In the genomic region with DNA sequence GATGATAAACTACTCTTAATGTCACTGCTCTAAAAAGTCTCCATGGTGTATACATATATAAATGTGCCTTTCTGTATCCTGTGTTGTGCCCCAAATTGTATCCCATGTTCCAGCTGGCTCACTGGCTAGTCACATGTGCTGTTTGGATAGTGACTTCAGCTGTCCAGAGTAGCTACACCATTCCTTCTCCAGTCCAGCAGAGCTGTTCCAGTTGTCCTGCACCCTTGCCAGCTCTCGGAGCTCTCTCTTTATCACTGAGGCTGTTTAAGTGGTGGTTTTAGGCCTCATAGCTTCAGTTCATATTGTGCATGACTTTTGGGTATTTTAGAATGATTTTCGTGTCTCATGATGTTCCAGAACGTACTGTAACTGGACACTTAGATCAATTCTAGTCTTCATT, we compare ENCODE assay signal across 19 mouse cellular contexts. TPM values are rescaled to one million over a fixed set of nuclear protein-coding genes. Genes with fewer than 3 reads are reported as not detected.
DNase-seq lines count a peak whose midpoint lies in the region; ATAC-seq lines count a peak whose summit lies in the region.
"Had no signal": no experiment of that assay in that cellular context is flagged by ENCODE, and none has a peak within 500 bp of the region (broad histone marks: within the 10 kb centered on the region; RNA-seq: fewer than 3 reads in every experiment).

No protein-coding gene starts in this region.

- no peak overlapping the region for H3K4me2 ChIP-seq in heart, embryonic 11.5 days
- H3K4me2 ChIP-seq in lung, embryonic 16.5 days (ENCODE audit: low read depth, low read length), result no peak overlapping the region
- H3K4me2 ChIP-seq: forebrain, embryonic 13.5 days; hindbrain, embryonic 12.5 days; limb, embryonic 15.5 days; midbrain, embryonic 11.5 days had no signal

- no peak overlapping the region for H3K27ac ChIP-seq in heart, embryonic 11.5 days (ENCODE audit: low read depth, low read length)
- no peak overlapping the region for H3K27ac ChIP-seq in lung, embryonic 16.5 days (ENCODE audit: low read length)
- H3K27ac ChIP-seq: forebrain, embryonic 13.5 days; hindbrain, embryonic 12.5 days; kidney, postnatal 0 days; limb, embryonic 15.5 days had no signal

- peaks cover 15% of the 10 kb centered on the region for H3K4me1 ChIP-seq in heart, embryonic 11.5 days (ENCODE audit: control insufficient read depth, insufficient read depth, low read length)
- peaks cover 13% of the 10 kb centered on the region for H3K4me1 ChIP-seq in lung, embryonic 16.5 days (replicated peaks; ENCODE audit: control insufficient read depth, insufficient read depth, low read length)

- 79% methylated on average over 3 of the region's 3 CpGs for WGBS in heart, embryonic 11.5 days (ENCODE audit: insufficient replicate concordance)
- WGBS in lung, embryonic 16.5 days, result 63% methylated on average over 3 of the region's 3 CpGs

- no peaks in the 10 kb centered on the region for H3K27me3 ChIP-seq in heart, embryonic 11.5 days (ENCODE audit: control insufficient read depth, insufficient read depth, low read length)
- no peaks in the 10 kb centered on the region for H3K27me3 ChIP-seq in lung, embryonic 16.5 days (ENCODE audit: control insufficient read depth, insufficient read depth, low read depth, low read length)
- H3K27me3 ChIP-seq: forebrain, embryonic 13.5 days; hindbrain, embryonic 12.5 days; limb, embryonic 15.5 days had no signal

- H3K36me3 ChIP-seq in heart, embryonic 11.5 days (ENCODE audit: control insufficient read depth, insufficient read depth, low read length), result no peaks in the 10 kb centered on the region
- H3K36me3 ChIP-seq in lung, embryonic 16.5 days (ENCODE audit: control insufficient read depth, insufficient read depth, low read length), result peaks cover 2% of the 10 kb centered on the region; the same call in 1 of the 2 replicates

- no peak overlapping the region for H3K4me3 ChIP-seq in heart, embryonic 11.5 days (ENCODE audit: low read depth, low read length)
- H3K4me3 ChIP-seq in lung, embryonic 16.5 days (ENCODE audit: low read length), result no peak overlapping the region
- H3K4me3 ChIP-seq: forebrain, embryonic 13.5 days; hindbrain, embryonic 12.5 days; limb, embryonic 15.5 days had no signal

- no peaks in the 10 kb centered on the region for H3K9me3 ChIP-seq in heart, embryonic 11.5 days (replicated peaks; ENCODE audit: control insufficient read depth, low read length)
- H3K9me3 ChIP-seq in lung, embryonic 16.5 days (ENCODE audit: control insufficient read depth, low read length), result no peaks in the 10 kb centered on the region
- H3K9me3 ChIP-seq: forebrain, embryonic 13.5 days; hindbrain, embryonic 12.5 days; limb, embryonic 15.5 days had no signal

- peak; percentile 16 for DNase-seq in gastrocnemius, adult 18-20 months (ENCODE audit: low spot score)
- DNase-seq in gastrocnemius, postnatal 4 days (ENCODE audit: low spot score in 2 of 2), result no peak
- DNase-seq in heart, adult 8-10 months (ENCODE audit: low spot score), result peak; percentile 26
- no peak for DNase-seq in lung, postnatal 25 days (ENCODE audit: low spot score)
- peak; percentile 24 for DNase-seq in lung, postnatal 14 days
- no peak for DNase-seq in embryo, embryonic 10 days (ENCODE audit: low spot score)
- DNase-seq: adrenal gland, postnatal 25 days; cerebellum, adult 8-10 months; cerebellum, postnatal 36 days; kidney, adult 2 months; left cerebral cortex, postnatal 4 days; thymus, postnatal 36 days had no signal

- no peak for ATAC-seq in heart, embryonic 11.5 days (replicated peaks; ENCODE audit: insufficient number of reproducible peaks, low FRiP score, low TSS enrichment)
- ATAC-seq in lung, embryonic 16.5 days (ENCODE audit: low read depth), result peak; percentile 51
- ATAC-seq: forebrain, embryonic 13.5 days had no signal

- H3K9ac ChIP-seq in heart, embryonic 11.5 days (ENCODE audit: low read depth, low read length), result no peak overlapping the region
- no peak overlapping the region for H3K9ac ChIP-seq in lung, embryonic 16.5 days (ENCODE audit: low read length)
- H3K9ac ChIP-seq: forebrain, embryonic 13.5 days; hindbrain, embryonic 12.5 days; limb, embryonic 15.5 days had no signal

RNA-seq across cellular contexts. Expression of a gene that starts 55.8 kb away (rescaled TPM):
- total RNA-seq in gastrocnemius, adult 18-20 months (2021), result 10 to 100 TPM; 18.8 to 19.2 TPM
- total RNA-seq in gastrocnemius, postnatal 4 days (2021), result 10 to 100 TPM; 25.4 to 30.4 TPM
- 10 to 100 TPM; 19.2 to 24.3 (median 22.6) TPM for total RNA-seq in heart, adult 8-10 months (2022)
- polyA plus RNA-seq in heart, embryonic 11.5 days (2014; fragmentation: Nextera tagmentation; extraction: Ambion mirVana), result 12.7 and 13.3 TPM in 2 replicates
- 13.3 and 13.9 TPM in 2 replicates for polyA plus RNA-seq in lung, embryonic 16.5 days (2015; fragmentation: Nextera tagmentation; extraction: Ambion mirVana)

Comparison
In these comparisons a context has a peak if more than half of its experiments do, and no peak if none do; other contexts are left out.
1. DNase-seq: peak in gastrocnemius, adult 18-20 months (single experiment), heart, adult 8-10 months (single experiment) and lung, postnatal 14 days (single experiment); none in gastrocnemius, postnatal 4 days (0 of 2), lung, postnatal 25 days (single experiment) and embryo, embryonic 10 days (single experiment).